ENCODE assay signal across 9 mouse cellular contexts in genomic region chr6:119490549-119490948, GRCm38 (mm10). TPM values are rescaled to one million over a fixed set of nuclear protein-coding genes. Genes with fewer than 3 reads are reported as not detected.
DNase-seq lines count a peak whose midpoint lies in the region; ATAC-seq lines count a peak whose summit lies in the region.
"Had no signal": no experiment of that assay in that cellular context is flagged by ENCODE, and none has a peak within 500 bp of the region (broad histone marks: within the 10 kb centered on the region; RNA-seq: fewer than 3 reads in every experiment).

No protein-coding gene starts in this region.

- 0 out of 2 replicates have a peak, but pooled peaks have one; percentile 24 for ATAC-seq in forebrain, embryonic 14.5 days

- H3K27ac ChIP-seq in heart, embryonic 10.5 days: 0 out of 2 replicates have a peak overlapping the region, but pooled peaks have one; percentile 42
- H3K27ac ChIP-seq in forebrain, embryonic 14.5 days (ENCODE audit: low read depth, low read length): no peak overlapping the region
- peak overlapping the region; percentile 86 for H3K27ac ChIP-seq in midbrain, embryonic 10.5 days (replicated peaks)

- H3K27me3 ChIP-seq in heart, embryonic 10.5 days (ENCODE audit: insufficient read depth, poor library complexity, severe bottlenecking): no peaks in the 10 kb centered on the region
- no peaks in the 10 kb centered on the region for H3K27me3 ChIP-seq in forebrain, embryonic 14.5 days (replicated peaks; ENCODE audit: control insufficient read depth, insufficient read depth, low read length)
- H3K27me3 ChIP-seq in midbrain, embryonic 10.5 days (ENCODE audit: low read depth, poor library complexity, severe bottlenecking): peaks cover 37% of the 10 kb centered on the region

- no peak overlapping the region for H3K4me3 ChIP-seq in heart, embryonic 10.5 days
- no peak overlapping the region for H3K4me3 ChIP-seq in forebrain, embryonic 14.5 days (ENCODE audit: low read depth, low read length)
- peak overlapping the region; percentile 41 for H3K4me3 ChIP-seq in midbrain, embryonic 10.5 days
- H3K4me3 ChIP-seq: megakaryocyte, embryonic 14.5 days had no signal

- peak overlapping the region; percentile 32; the same call in 1 of the 2 replicates for H3K4me2 ChIP-seq in forebrain, embryonic 14.5 days (ENCODE audit: low read length)

- H3K9ac ChIP-seq in forebrain, embryonic 14.5 days (ENCODE audit: low read length): peak overlapping the region; percentile 26; the same call in 1 of the 2 replicates

- H3K4me1 ChIP-seq in heart, embryonic 10.5 days: peaks cover 12% of the 10 kb centered on the region
- peaks cover 27% of the 10 kb centered on the region for H3K4me1 ChIP-seq in forebrain, embryonic 14.5 days (ENCODE audit: control insufficient read depth, insufficient read depth, low read length)
- peaks cover 53% of the 10 kb centered on the region for H3K4me1 ChIP-seq in midbrain, embryonic 10.5 days

- no peaks in the 10 kb centered on the region for H3K9me3 ChIP-seq in heart, embryonic 10.5 days
- no peaks in the 10 kb centered on the region for H3K9me3 ChIP-seq in forebrain, embryonic 14.5 days (replicated peaks; ENCODE audit: control insufficient read depth, low read length)
- H3K9me3 ChIP-seq in midbrain, embryonic 10.5 days (replicated peaks): peaks cover 6% of the 10 kb centered on the region; the same call in 1 of the 2 replicates
- H3K9me3 ChIP-seq: megakaryocyte, embryonic 14.5 days had no signal

- 49% methylated on average over 11 of the region's 11 CpGs for WGBS in heart, embryonic 10.5 days
- WGBS in forebrain, embryonic 14.5 days: 4% methylated on average over 11 of the region's 11 CpGs
- 11% methylated on average over 11 of the region's 11 CpGs for WGBS in midbrain, embryonic 10.5 days

- DNase-seq in heart, embryonic 10.5 days (ENCODE audit: low spot score): no peak
- DNase-seq in heart, adult 11 months: no peak
- DNase-seq in Muller cell, postnatal 12 days (ENCODE audit: inconsistent ontology term): peak; percentile 60
- DNase-seq in forebrain, embryonic 14.5 days (ENCODE audit: low spot score): no peak
- DNase-seq in midbrain, embryonic 10.5 days (ENCODE audit: low spot score): peak; percentile 66
- DNase-seq in spleen, adult 18-20 months: no peak
- no peak for DNase-seq in ovary, adult 18-20 months (ENCODE audit: low spot score)
- no peak for DNase-seq in liver

- no peaks in the 10 kb centered on the region for H3K36me3 ChIP-seq in heart, embryonic 10.5 days
- H3K36me3 ChIP-seq in forebrain, embryonic 14.5 days (ENCODE audit: control insufficient read depth, insufficient read depth, low read length): 0 out of 2 replicates have a peak, but pooled peaks cover 3% of the 10 kb centered on the region
- peaks cover 5% of the 10 kb centered on the region; the same call in 1 of the 2 replicates for H3K36me3 ChIP-seq in midbrain, embryonic 10.5 days

RNA-seq across cellular contexts. Expression of gene Fbxl14, which starts 11.1 kb away (rescaled TPM):
- 2.4 and 3.9 TPM in 2 replicates for polyA plus RNA-seq in heart, embryonic 10.5 days (2016; fragmentation: Nextera tagmentation; extraction: Ambion mirVana)
- polyA plus RNA-seq in forebrain, embryonic 14.5 days (2014; fragmentation: Nextera tagmentation; extraction: Ambion mirVana): 6.8 and 7.6 TPM in 2 replicates
- 2.9 and 3.4 TPM in 2 replicates for polyA plus RNA-seq in midbrain, embryonic 10.5 days (2016; fragmentation: Nextera tagmentation; extraction: Ambion mirVana)

RNA-seq across cellular contexts. Expression of gene Wnt5b, which starts 53.6 kb away (rescaled TPM):
- 6.7 and 8.0 TPM in 2 replicates for polyA plus RNA-seq in heart, embryonic 10.5 days (2016; fragmentation: Nextera tagmentation; extraction: Ambion mirVana)
- polyA plus RNA-seq in forebrain, embryonic 14.5 days (2014; fragmentation: Nextera tagmentation; extraction: Ambion mirVana): 3.0 and 3.4 TPM in 2 replicates
- polyA plus RNA-seq in midbrain, embryonic 10.5 days (2016; fragmentation: Nextera tagmentation; extraction: Ambion mirVana): 15.3 and 19.0 TPM in 2 replicates

Comparison
In these comparisons a context has a peak if more than half of its experiments do, and no peak if none do; other contexts are left out.
1. DNase-seq: peak in Muller cell, postnatal 12 days (single experiment) and midbrain, embryonic 10.5 days (single experiment); none in heart, embryonic 10.5 days (single experiment), heart, adult 11 months (single experiment), forebrain, embryonic 14.5 days (single experiment), spleen, adult 18-20 months (0 of 2), ovary, adult 18-20 months (single experiment) and liver (single experiment).